Mouse (Mus musculus) forebrain, postnatal 0 days (tissue): Measurements from ENCODE around the gene Slc16a13. TPM values are rescaled to one million over a fixed set of nuclear protein-coding genes. Genes with fewer than 3 reads are reported as not detected.

ENCODE experiments used
- ATAC-seq: fragments of 200-750 bp; cut with Nextera tagmentation; 2 replicates; pipeline ENCODE4 v1.8.0; 2017; ENCODE audit warnings: mild to moderate bottlenecking, moderate library complexity
- DNase-seq: peaks from one replicate; pipeline ENCODE4 v3.0.0-alpha.2; 2015
- H3K27ac ChIP-seq: fragments of 300-500 bp; sonication (generic); 2 replicates; pipeline ENCODE4 v1.5.1; 2014; ENCODE audit warnings: low read depth, mild to moderate bottlenecking, antibody characterized with exemption, low read length, moderate library complexity, mixed read lengths
- H3K27me3 ChIP-seq: fragments of 300-500 bp; sonication (generic); 2 replicates; pipeline ENCODE4 v1.6.1; 2014; ENCODE audit warnings: mild to moderate bottlenecking, low read length, mixed read lengths; ENCODE audit not compliant: insufficient read depth
- H3K36me3 ChIP-seq: fragments of 300-500 bp; sonication (generic); 2 replicates; pipeline ENCODE4 v1.6.1; 2014; ENCODE audit warnings: mild to moderate bottlenecking, moderate library complexity; ENCODE audit not compliant: insufficient read depth
- H3K4me1 ChIP-seq: fragments of 300-500 bp; sonication (generic); 2 replicates; pipeline ENCODE4 v1.6.1; 2014; ENCODE audit warnings: antibody characterized with exemption; ENCODE audit not compliant: insufficient read depth
- H3K4me2 ChIP-seq: fragments of 300-500 bp; sonication (generic); 2 replicates; pipeline ENCODE4 v1.6.1; 2014; ENCODE audit warnings: low read depth, mild to moderate bottlenecking, moderate library complexity
- H3K4me3 ChIP-seq: fragments of 300-500 bp; sonication (generic); 2 replicates; pipeline ENCODE4 v1.5.1; 2014; ENCODE audit warnings: low read depth, low read length, mixed read lengths
- H3K9ac ChIP-seq: fragments of 300-500 bp; sonication (generic); 2 replicates; pipeline ENCODE4 v1.6.1; 2014; ENCODE audit warnings: mild to moderate bottlenecking
- H3K9me3 ChIP-seq: fragments of 300-500 bp; sonication (generic); 2 replicates; pipeline ENCODE4 v1.6.1; 2016; ENCODE audit warnings: low read length
- CTCF ChIP-seq: sonication (generic); IDR thresholded peaks from 2 replicates; pipeline ENCODE4 v1.5.1; 2016; ENCODE audit warnings: antibody characterized with exemption, control low read depth, low read depth
- WGBS: fragments of 180-500 bp; shearing (Covaris S2); extraction: QIAGEN DNeasy Blood & Tissue Kit; methylation state at CpG from one replicate; pipeline ENCODE4 v1.1.7; 2014; 5-methylcytosine and 5-hydroxymethylcytosine counted together
- polyA plus RNA-seq: library from polyadenylated mRNA; unstranded; fragments of >200 nt; fragmentation: Nextera tagmentation; extraction: Ambion mirVana; gene quantifications from 2 replicates; pipeline ENCODE4 v1.2.1, GENCODE M21; 2015
- total RNA-seq: library from RNA; depleted of rRNA; stranded (reverse); fragments of >200 nt; gene quantifications from 2 replicates; pipeline ENCODE4 v1.2.3, GENCODE M21; 2014; rRNA removed

The Slc16a13 gene
- 9.8 and 10.9 TPM in 2 replicates for total RNA-seq
- polyA plus RNA-seq, result 8.2 and 9.6 TPM in 2 replicates

GRCm38 (mm10) chr11:70220731-70221602, at the start of gene Slc16a13:
Gene Slc16a13 (minus strand): TSS chr11:70221064.
- peak; percentile 98 for ATAC-seq
- peak within 1 kb of the TSS; percentile 78 for H3K9ac ChIP-seq

GRCm38 (mm10) chr11:70266405-70266804, 45.5 kb upstream of the Slc16a13 start:
- H3K4me2 ChIP-seq, result no peak overlapping the region
- no peaks in the 10 kb centered on the region for H3K27me3 ChIP-seq
- H3K36me3 ChIP-seq, result no peaks in the 10 kb centered on the region
- no peak for ATAC-seq
- H3K4me3 ChIP-seq, result no peak overlapping the region
- H3K4me1 ChIP-seq, result no peaks in the 10 kb centered on the region
- 59% methylated on average over 1 of the region's 1 CpGs for WGBS
- H3K9me3 ChIP-seq, result no peaks in the 10 kb centered on the region
- no peak for DNase-seq
- TF ChIP-seq CTCF, result no peak
- no peak overlapping the region for H3K9ac ChIP-seq
- H3K27ac ChIP-seq, result no peak overlapping the region

More at GRCm38 (mm10) chr11:70220731-70221602, at the start of gene Slc16a13:
- peak within 1 kb of the TSS; percentile 92 for H3K27ac ChIP-seq
- no peaks in the 10 kb centered on the region for H3K9me3 ChIP-seq
- H3K4me2 ChIP-seq, result peak within 1 kb of the TSS; percentile 89
- no peak for TF ChIP-seq CTCF
- H3K4me3 ChIP-seq, result peak within 1 kb of the TSS; percentile 61
- peak; percentile 98 for DNase-seq
- H3K36me3 ChIP-seq, result peaks cover 7% of the 10 kb centered on the region
- H3K4me1 ChIP-seq, result peaks cover 26% of the 10 kb centered on the region
- no peaks in the 10 kb centered on the region; the same call in 1 of the 2 replicates for H3K27me3 ChIP-seq
- WGBS, result under 1% methylated on average over 28 of the region's 28 CpGs

GRCm38 (mm10) chr11:70265819-70266218, 45.0 kb upstream of the Slc16a13 start:
- H3K4me3 ChIP-seq, result no peak overlapping the region
- ATAC-seq, result no peak
- no peak for TF ChIP-seq CTCF
- H3K9ac ChIP-seq, result no peak overlapping the region
- no peaks in the 10 kb centered on the region for H3K4me1 ChIP-seq
- DNase-seq, result no peak
- no peak overlapping the region for H3K27ac ChIP-seq
- no peaks in the 10 kb centered on the region for H3K9me3 ChIP-seq
- H3K36me3 ChIP-seq, result no peaks in the 10 kb centered on the region
- H3K27me3 ChIP-seq, result no peaks in the 10 kb centered on the region
- WGBS, result 78% methylated on average over 4 of the region's 4 CpGs
- H3K4me2 ChIP-seq, result no peak overlapping the region

GRCm38 (mm10) chr11:70265252-70265651, 44.4 kb upstream of the Slc16a13 start:
- Histone ChIP-seq H3K27ac (no peak overlapping the region), H3K9ac (no peak overlapping the region), H3K9me3 (no peaks in the 10 kb centered on the region), H3K4me3 (no peak overlapping the region), H3K27me3 (no peaks in the 10 kb centered on the region), H3K4me1 (no peaks in the 10 kb centered on the region), H3K4me2 (no peak overlapping the region), H3K36me3 (no peaks in the 10 kb centered on the region)
- ATAC-seq (no peak), DNase-seq (no peak)
- WGBS, result 56% methylated on average over 3 of the region's 3 CpGs
- TF ChIP-seq CTCF, result no peak

- Histone ChIP-seq H3K36me3 (no peaks in the 10 kb centered on the region), H3K4me1 (no peaks in the 10 kb centered on the region), H3K9me3 (no peaks in the 10 kb centered on the region), H3K4me2 (no peak overlapping the region), H3K27me3 (peaks cover 18% of the 10 kb centered on the region), H3K4me3 (no peak overlapping the region), H3K9ac (no peak overlapping the region), H3K27ac (no peak overlapping the region)
- no peak for DNase-seq
- 92% methylated on average over 4 of the region's 4 CpGs for WGBS
- no peak for ATAC-seq
- TF ChIP-seq CTCF, result no peak
Measured at GRCm38 (mm10) chr11:70259035-70259434, 38.2 kb upstream of the Slc16a13 start.

- H3K4me3 ChIP-seq, result no peak within 1 kb of the TSS
- WGBS, result 3% methylated on average over 25 of the region's 25 CpGs
Measured at GRCm38 (mm10) chr11:70254931-70255531, 34.2 kb upstream of the Slc16a13 start, which contains the start of gene Alox12. Gene Alox12 (minus strand): TSS chr11:70255353.

GRCm38 (mm10) chr11:70254337-70254736, 33.5 kb upstream of the Slc16a13 start:
- TF ChIP-seq CTCF, result no peak
- Histone ChIP-seq H3K9ac (no peak overlapping the region), H3K4me3 (no peak overlapping the region), H3K36me3 (no peaks in the 10 kb centered on the region), H3K9me3 (no peaks in the 10 kb centered on the region), H3K4me1 (no peaks in the 10 kb centered on the region), H3K27me3 (peaks cover 36% of the 10 kb centered on the region), H3K27ac (no peak overlapping the region), H3K4me2 (no peak overlapping the region)
- DNase-seq (no peak), ATAC-seq (no peak)
- 5% methylated on average over 18 of the region's 18 CpGs for WGBS

More at GRCm38 (mm10) chr11:70254931-70255531, 34.2 kb upstream of the Slc16a13 start, which contains the start of gene Alox12:
- H3K36me3 ChIP-seq, result no peaks in the 10 kb centered on the region
- H3K9ac ChIP-seq, result no peak within 1 kb of the TSS
- peaks cover 36% of the 10 kb centered on the region for H3K27me3 ChIP-seq
- peak; percentile 29; the same call in 1 of the 2 replicates for TF ChIP-seq CTCF
- H3K4me1 ChIP-seq, result no peaks in the 10 kb centered on the region
- ATAC-seq, result no peak
- DNase-seq, result no peak
- H3K9me3 ChIP-seq, result no peaks in the 10 kb centered on the region
- H3K27ac ChIP-seq, result no peak within 1 kb of the TSS
- no peak within 1 kb of the TSS for H3K4me2 ChIP-seq
